Mouse (Mus musculus) testis, postnatal 10 days (tissue): ENCODE results near the gene Rad9b.

Source experiments
- DNase-seq: peaks from one replicate; pipeline ENCODE4 v3.0.0; 2021; ENCODE audit warnings: low spot score

Rad9b gene

DNA sequence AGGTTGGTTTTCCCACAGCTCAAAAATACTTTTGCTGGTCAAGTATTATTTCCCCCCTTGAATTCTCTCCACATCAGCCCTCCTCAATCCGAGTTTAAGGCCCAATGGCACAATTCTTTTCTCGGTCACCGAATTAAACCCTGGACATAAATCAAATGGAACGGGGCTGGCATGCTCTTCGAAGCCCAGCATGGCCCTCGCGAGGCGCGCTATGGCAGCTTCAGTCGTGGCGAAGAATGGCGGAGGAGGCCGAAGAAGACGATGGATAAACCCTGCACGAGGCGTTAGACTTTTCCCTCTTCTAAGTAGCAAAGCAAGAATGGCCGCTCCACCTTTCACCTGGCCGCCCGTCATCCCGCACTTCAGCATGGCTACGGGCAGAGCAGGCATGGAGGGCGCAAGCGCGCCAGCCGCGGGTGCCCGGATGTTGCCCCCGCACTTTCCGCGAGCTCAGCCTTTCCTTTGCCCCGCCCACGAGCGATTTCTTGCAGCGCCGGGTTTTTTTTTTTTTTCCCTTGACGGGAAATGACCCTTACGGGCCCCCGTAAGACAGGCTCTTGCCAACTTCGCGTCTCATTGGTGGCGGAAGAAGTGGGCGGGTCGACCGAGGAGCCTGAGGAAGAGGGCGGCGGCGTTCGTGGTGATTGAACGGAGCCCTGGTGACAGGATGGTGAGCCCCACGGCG, at the start of gene Rad9b, which contains the start of gene Vps29:
Rad9b (minus strand) TSS at position 427 of the 685 bp plus-strand sequence.
Vps29 (plus strand) TSS at position 563 of the 685 bp plus-strand sequence.
- peak; percentile 100 for DNase-seq

DNA sequence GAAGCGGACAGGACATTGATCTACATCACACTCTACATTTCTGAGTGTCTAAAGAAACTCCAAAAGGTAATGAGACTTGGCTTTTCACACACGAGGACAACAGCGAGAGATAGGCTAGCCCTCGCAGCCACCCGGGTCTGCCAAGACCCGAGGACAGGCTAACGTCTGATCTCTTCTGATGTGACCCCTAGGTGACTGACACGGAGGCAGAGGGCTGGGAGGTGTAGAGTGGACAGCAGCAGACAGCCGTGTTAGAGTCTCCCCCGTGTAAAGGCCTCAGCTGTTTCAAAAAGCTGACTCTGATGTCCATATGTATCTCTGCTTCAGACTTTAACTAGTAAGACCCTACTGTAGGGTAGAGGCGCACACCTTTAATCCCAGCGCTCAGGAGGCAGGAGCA, 49.3 kb upstream of the Rad9b start:
- no peak for DNase-seq

DNA sequence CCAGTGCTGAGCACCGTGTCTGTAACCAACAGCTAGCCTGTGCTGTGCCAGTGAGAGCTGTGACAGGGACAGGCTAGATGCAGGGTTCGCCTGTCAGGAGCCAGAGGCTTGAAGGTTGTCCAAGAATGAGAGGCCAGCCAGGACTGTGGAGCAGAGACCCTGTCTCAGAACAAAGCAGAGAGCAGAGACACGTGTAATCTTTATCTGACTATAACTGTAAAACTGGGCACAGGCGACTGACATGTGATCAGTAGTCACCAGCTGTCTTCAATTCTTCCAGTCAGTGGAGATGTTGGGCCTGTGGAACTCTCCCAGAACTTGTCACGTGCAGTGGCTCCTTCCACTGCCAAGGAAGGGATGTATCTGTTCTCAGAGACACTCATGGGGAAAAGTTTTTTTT, 48.7 kb upstream of the Rad9b start:
- no peak for DNase-seq

DNA sequence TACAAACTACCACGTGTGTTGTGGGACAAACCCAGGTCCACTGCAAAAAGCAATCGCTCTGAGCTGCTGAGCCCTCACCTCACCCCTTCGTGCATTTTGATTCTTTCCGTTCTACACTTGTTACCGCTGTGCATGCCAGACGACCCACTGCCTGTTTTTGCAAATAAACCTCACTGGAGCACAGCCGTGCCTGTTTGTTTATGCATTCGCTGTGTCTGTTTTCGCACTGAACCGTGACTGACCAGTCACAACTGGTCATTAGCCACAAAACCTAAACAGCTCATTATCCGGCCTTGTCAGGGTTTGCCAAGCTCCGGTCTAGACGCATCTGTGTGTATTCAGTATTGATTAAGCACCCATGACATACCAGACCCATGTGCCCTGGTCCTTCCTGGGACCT, 48.1 kb upstream of the Rad9b start:
- no peak for DNase-seq

DNA sequence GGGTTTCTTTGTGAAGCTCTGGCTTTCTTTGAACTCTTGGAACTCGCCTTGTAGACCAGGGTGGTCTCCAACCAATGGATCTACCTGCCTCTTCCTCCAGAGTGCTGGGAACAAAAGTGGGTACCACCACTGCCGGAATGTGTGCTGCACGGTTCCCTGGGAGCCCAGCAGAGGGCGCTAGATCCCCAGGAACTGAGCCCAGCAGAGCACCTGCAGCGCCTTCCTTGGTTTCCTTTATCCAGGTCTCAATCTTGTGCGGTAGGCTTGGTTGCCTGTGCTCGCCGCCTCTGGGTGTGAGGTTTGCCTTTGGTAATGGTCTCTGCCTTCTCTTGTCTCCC, 47.2 kb upstream of the Rad9b start:
- peak; percentile 85 for DNase-seq

DNA sequence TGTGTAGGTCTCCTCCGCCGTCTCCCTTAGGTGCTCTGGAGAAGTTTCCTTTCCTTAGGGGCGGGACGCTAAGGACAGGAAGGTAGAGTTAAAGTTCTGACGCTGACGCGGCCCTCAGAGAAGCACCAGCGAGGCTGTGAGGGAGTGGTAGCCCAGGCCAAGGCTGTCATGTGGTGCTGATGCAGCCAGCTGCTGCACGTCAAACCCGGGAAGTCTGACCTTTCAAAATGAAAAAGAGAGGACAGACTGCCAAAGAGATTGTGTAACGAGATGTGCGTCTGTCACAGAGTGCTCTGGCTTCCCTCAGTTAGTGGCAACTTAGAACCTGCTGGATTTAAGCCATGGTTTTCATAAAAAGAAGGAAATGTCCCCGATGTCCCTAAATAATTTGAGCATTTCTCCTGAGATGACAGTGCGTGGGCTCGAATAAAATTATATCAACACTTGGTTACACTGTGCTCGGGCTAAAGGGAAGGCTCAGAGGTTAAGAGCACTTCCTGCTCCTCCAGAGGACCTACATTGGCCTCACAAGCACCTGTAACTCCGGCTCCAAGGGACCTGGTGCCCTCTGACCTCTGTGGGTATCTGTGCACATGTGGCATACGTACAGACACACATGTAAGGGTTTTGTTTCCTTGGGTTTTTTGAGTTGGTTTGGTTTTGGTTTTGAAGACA, 46.7 kb upstream of the Rad9b start:
- DNase-seq: no peak

DNA sequence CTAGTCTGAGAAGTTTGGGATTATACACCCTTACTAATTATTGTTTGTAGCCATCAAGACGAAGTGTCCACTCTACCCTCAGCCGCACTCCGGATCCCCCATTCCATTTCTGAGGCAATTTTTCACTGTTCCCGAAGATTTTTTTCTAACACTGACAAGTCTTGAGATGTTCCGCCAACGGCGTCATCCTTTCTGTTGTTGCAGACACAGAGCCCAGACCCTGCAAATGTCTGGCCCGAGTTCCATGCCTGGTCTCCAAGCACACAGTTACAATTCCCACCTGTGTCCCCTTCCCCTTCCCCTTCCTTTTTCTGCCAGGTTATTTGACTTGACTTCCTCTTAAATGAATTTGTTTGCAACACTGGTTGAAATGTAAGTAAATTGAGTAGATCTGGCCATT, 45.8 kb upstream of the Rad9b start:
- no peak for DNase-seq

DNA sequence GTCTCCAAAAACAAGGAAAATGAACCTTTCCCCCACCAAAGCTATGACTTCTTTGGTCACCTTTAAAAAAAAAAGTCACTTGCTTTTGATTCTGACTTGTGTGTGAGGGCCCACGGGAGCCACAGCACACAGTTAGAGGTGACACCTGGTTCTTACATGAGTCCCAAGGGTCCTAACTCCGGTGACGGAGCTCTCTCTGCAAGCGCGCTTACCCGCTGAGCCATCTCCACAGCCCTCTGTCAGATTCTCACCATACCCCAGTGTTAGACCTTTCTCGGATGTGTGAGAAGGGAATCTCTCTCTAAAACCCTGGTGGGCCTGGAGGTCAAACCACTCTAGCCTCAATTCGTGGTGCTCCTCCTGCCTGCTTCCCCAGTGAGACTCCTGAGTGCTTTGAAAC, 43.5 kb upstream of the Rad9b start:
- DNase-seq: no peak

DNA sequence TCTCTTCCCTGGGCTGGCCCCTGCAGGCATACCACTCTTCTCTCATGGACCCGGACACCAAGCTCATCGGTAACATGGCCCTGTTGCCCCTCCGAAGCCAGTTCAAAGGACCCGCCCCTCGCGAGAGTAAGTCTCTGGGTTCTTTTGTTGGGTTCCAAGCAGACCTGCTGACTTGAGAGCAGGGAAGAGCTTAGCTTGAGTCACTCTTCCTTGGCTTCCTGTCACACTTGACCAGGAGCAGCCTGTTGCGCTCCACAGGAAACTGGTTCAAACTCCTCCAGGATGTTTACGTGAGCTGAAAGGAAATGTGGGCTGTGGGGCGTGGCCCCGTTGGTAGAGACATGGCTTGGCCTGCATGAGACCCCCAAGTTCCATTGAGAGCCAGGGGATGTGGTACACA, 42.8 kb upstream of the Rad9b start:
- no peak for DNase-seq

DNA sequence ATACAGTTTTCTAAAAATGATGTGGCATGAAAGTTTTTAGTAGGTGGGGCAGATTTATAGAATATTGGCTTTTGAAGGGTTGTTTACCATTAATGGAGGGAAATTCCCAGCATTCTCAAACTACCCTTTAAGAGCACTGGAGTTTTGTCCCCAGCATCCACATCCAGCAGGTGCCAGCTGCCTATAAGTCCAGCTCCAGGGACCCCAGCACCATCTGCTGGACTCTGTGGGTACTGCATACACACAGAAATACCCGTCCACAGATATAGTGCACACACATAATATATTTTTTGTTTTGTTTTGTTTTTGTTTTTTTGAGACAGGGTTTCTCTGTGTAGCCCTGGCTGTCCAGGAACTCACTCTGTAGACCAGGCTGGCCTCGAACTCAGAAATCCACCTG, 39.9 kb upstream of the Rad9b start:
- DNase-seq: peak; percentile 88

DNA sequence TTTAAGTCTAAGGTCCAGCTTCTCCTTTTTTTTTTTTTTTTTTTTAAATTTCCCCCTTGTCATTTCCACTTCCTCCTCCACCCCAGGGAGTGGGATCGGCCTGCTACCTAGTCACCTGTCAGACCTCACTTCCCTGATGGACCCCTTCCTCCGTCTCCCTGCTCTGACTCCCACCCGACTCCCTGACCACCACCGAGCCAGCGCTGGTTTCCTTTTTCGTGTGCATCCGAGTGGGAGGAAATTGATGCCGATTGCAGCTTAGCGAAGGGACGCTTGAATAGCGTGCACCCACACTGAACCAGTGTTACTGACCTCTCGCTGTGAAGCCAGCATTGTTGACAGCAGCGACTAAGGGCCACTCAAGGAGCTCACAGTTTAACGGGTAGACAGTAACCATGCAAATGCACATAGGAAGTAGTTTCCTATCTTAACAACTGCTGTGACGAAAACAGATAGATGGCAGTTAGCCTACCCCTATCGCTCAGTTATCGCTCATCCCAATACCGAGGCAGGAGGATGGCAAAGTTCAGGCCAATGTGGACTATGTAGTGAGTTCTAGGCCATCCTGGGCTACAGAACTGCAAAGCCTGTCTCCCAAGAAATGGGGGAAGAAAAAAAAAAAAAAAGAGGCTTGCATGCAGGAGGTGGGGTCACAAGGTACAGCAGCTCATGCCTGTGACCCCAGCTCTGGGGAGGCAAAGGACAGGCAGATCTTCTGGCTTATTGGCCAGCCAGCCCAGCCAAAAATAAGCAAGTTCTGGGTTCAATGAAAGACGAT, 38.4 kb upstream of the Rad9b start:
- peak; percentile 48 for DNase-seq

DNA sequence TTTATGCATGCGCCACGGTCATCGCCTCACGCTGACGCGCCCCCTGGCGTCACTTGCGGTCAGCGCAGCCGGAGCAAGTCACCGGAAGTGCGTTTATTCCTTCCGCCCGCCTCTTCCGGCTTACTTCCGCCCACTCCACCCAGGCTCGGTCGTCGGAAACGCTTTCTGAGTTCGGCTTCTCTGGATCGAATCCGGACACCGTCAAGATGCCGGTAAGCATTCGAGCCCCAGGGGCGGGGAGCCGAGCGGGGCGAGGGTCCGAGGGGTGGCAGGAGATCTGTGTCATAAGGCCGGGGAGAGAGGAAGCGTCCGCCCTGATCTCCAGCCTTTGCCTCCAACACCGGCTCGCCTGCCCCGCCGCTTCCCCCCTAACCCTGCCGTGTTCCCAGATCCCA, 37.8 kb upstream of the Rad9b start, which contains the start of gene Arpc3:
Arpc3 (plus strand) TSS at position 93 of the 395 bp plus-strand sequence.
- peak; percentile 96 for DNase-seq

DNA sequence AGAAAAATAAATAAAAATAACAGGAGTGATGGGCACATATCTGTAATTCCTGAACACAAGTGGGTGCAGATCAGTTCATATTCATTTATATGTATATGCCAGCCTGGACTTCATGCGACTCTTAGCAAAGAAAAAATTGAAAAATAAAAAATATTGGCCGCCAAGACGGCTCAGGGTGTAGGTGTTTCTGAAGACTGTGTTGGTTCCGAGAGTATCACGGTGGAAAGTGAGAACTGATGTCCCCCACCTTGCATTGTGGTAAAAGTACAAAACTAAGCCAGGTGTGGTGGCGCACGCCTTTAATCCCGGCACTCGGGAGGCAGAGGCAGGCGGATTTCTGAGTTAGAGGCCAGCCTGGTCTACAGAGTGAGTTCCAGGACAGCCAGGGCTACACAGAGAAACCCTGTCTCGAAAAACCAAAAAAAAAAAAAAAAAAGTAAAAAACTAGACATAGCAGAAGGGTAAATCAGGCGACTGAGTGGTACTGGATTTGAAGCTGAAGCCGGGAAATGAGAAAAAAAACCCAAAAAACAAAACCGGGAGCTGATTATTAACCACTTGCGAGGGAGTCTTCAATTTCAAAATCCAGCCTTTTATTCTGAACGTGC, 37.2 kb upstream of the Rad9b start:
- DNase-seq: no peak

DNA sequence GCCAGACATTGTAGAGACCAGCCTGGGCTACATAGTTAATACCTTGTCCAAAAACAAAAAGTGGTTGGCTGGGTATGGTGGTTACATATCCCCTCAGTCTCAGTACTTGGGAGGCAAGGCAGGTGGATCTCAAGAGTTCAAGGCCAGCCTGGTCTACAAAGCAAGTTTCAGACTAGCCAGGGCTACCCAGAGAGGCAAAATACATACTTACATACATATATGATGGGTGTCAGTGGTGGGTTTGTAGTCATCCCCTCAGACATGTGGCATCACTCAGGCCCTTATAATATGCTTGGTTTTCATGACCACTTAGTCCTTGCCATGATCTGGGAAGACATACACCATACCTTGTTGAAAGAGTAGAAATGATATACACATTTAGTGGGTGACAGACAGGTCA, 36.6 kb upstream of the Rad9b start:
- DNase-seq: no peak

DNA sequence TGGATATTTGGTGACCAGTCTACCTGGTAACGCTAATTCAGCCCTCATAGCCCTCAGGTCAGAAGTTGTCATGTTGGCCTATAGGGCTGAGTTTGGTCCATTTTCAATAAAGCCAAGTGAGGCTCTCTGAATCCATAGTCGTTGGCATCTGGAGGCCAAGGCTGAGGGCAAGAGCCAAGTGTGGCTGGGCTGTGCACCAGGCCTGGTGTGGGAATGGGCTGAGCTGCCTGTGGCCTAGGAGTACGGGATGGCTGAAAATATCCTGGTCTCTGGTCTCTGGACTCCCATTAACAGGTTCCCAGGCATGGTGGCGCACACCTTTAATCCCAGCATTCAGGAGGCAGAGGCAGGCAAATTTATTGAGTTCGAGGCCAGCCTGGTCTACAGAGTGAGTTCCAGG, 36.0 kb upstream of the Rad9b start:
- DNase-seq: no peak

DNA sequence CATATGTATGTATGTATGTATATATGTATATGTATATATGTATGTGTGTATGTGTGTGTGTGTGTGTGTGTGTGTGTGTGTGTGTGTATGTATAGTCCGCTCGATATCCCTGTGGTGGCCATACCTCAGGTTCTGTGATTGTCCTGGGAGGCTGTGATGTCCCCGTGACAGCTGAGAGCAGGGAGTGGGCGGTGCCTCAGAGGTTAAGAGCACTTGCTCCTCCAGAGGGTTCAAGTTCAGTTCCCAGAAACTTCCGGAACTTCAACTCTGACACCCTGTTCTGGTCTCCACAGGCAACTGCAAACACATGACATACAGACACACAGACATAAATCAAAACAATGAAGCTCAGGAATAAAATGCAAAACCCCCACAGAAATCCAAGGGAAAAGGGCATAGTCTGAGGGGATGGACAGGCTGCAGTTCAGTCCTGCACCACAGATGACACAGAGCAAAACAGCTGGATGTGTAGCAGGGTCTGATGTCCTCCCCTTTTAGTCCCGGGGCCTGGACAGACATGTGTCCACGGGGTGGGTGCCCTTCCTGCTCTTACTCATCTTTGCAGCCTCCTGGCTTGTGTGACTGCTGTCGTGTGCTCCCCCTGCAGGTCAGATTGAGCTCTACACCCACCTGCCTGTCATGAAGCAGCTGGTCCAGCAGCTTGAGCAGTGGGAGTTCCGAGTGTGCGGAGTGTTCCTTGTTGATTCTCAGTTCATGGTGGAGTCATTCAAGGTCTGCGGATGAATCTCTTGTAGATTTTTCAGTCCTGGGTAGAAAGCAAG, 25.5 kb upstream of the Rad9b start:
- peak; percentile 83 for DNase-seq

DNA sequence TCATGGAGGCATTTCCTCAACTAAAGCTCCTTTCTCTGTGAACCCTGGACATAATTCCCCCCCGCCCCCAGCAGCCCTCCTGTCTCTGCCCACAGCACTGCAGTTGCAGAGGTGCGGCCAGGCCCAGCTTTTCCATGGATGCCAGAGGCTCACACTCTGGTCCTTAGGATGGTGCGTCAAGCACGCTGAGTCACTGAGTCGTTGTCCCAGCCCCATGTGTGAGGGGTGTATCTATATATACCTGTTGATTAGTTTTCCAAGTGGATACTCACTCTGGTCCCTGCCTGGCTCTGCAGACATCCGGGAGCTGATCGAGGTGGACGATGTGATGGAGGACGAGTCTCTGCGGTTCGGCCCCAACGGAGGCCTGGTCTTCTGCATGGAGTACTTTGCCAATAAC, 24.1 kb upstream of the Rad9b start:
- no peak for DNase-seq

DNA sequence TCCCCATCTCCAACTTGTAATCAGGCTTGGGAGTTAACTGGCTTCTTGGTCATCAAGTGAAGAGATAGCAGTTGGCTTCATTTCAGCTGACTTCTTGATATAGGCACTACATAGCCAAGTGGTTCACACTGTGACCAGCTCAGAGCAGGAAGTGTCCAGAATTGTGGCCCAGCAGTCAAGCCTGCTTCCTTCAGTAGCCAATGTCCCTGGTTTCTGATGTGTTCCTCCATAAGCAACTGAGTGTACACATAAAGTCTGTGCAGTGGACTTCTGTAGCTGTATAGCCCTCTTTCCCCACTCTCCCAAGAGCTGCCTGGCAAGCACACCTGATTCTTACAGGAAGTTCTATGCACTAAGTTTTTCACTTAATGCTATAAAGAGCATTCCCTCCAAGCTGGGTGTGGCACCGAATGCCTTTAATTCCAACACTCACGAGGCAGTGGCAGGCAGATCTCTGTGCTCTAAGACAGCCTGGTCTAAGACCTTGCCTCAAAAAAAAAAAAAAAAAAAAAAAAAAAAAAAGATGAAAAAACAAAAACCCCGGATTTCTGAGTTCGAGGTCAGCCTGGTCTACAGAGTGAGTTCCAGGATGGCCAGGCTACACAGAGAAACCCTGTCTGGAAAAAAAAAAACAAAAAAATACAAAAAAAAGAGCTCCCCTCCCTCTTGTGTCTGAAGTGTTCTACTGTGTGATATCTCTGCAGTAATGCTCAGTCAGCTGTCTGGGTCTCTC, 23.2 kb upstream of the Rad9b start:
- no peak for DNase-seq

DNA sequence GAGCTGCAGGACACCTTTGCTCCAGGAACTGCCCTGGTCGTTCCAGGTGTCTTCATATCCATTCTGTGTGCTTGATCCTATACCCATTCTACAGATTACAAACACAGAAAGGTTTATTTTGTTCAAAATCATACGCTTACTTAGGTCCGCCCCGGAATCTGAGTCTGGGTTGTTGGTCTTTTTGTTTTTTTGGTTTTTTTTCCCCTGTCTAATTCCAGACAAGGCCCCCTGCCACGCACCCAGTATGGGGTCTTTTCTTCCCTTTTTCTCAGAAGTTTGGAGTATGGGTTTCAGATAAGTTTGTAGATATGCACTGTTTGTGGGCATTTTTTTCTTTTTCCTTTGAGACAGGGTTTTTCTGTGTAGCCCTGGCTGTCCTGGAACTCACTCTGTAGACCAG, 18.8 kb upstream of the Rad9b start:
- DNase-seq: no peak

DNA sequence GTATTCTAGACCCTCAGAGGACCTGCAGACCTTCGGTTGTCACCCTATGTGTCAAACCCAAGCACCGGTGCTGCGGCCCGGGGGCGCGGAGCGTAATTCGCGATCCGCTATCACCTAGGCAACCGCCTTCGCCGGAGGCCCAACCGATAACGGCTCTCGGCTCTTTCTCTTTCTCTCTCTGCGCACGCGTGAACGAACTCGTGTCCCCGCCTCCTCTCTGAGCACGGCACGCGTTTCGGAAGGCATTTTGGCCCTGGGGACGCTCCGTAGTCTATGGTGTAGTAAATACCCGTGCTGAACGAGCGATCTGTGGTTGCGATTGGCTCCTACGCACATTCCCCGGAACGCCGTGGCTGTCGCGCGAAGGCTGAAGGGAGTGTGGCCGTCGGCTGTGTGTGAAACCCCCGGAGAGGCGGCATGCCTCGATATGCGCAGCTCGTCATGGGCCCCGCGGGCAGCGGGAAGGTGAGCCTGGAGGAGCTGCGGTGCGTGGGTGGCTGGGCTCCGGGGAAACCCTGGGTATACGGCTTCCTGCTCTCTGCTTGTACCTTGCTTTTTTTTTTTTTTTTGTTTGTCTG, 18.2 kb upstream of the Rad9b start, which contains the start of gene Fam216a:
Fam216a (minus strand) TSS at position 173 of the 578 bp plus-strand sequence.
- DNase-seq: peak; percentile 99
